Mouse (Mus musculus) erythroblast, embryonic 14.5 days (primary cell): ENCODE data around the gene Slc7a11. TPM values are rescaled to one million over a fixed set of nuclear protein-coding genes. Genes with fewer than 3 reads are reported as not detected.

ENCODE experiments used
- H3K27me3 ChIP-seq: 2 replicates; pipeline ENCODE4 v1.6.1; 2012; ENCODE audit warnings: inconsistent platforms; ENCODE audit not compliant: control insufficient read depth
- H3K36me3 ChIP-seq: 2 replicates; pipeline ENCODE4 v1.6.1; 2012; ENCODE audit warnings: mild to moderate bottlenecking, inconsistent platforms; ENCODE audit not compliant: control insufficient read depth
- H3K4me1 ChIP-seq: 2 replicates; pipeline ENCODE4 v1.6.1; 2012; ENCODE audit warnings: inconsistent platforms; ENCODE audit not compliant: control insufficient read depth
- H3K4me3 ChIP-seq: replicated peaks from 2 replicates; pipeline ENCODE3; 2012; ENCODE audit warnings: moderate library complexity, mild to moderate bottlenecking, inconsistent platforms
- H3K9me3 ChIP-seq: 2 replicates; pipeline ENCODE4 v1.6.1; 2012; ENCODE audit warnings: low read length, inconsistent platforms, mixed read lengths; ENCODE audit not compliant: control insufficient read depth
- GATA1 ChIP-seq: IDR thresholded peaks from 2 replicates; pipeline ENCODE4 v1.6.1; 2012; ENCODE audit warnings: low read length, inconsistent platforms, mixed read lengths
- TAL1 ChIP-seq: IDR thresholded peaks from 3 replicates; pipeline ENCODE4 v1.6.1; 2012; ENCODE audit warnings: low read length, inconsistent platforms, mixed read lengths
- polyA plus RNA-seq: library from polyadenylated mRNA; stranded (reverse); fragments of >175 nt; gene quantifications from 2 replicates; pipeline ENCODE4 v1.2.3, GENCODE M21; 2012

The Slc7a11 gene
- polyA plus RNA-seq, 1 experiment = not detected

DNA sequence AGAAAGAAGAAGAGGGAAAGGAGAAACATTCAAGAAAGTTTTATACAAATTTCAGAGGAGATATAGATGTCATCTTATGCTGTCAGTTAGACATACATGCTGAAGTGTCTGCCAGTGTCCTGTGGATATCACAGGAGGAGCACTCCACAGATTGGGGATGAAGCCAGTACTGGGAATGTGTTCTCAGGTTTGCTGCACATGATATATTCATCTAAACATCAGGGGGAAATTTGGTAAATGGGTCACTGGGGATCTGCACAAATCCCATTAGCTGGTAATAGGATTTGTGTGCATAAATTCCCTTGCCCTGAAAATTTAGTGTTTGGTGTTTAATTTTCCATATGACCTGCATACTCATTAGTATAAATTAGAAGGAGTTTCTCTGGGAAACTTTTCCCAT is 562.9 kb downstream of the Slc7a11 start:
- H3K27me3 ChIP-seq = no peaks in the 10 kb centered on the region
- no peaks in the 10 kb centered on the region for H3K36me3 ChIP-seq
- H3K4me1 ChIP-seq = no peaks in the 10 kb centered on the region
- no peaks in the 10 kb centered on the region for H3K9me3 ChIP-seq
- no peak overlapping the region for H3K4me3 ChIP-seq
- TF ChIP-seq GATA1 (no peak), TAL1 (no peak)

DNA sequence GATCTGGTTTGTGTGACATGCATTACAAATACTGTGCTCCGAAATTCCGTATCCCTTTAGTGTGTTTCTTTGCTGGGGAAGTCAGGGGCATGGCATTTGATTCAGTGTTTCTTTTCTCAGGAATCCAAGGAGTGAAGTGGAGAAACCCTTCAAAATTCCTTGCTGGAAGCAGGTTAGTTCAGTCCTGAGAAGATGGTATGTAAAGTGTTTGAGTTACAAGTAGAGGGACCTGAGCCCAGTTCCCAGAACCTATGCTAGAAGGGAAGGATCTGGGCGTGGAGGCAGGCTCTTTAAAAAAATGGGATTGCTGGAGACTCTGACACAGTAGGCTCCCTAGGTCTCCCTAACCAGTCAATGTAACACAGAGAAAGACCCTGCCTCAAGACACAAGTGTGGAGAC is 572.6 kb downstream of the Slc7a11 start:
- H3K9me3 ChIP-seq = no peaks in the 10 kb centered on the region; the same call in 1 of the 2 replicates
- H3K4me3 ChIP-seq = no peak overlapping the region
- H3K27me3 ChIP-seq = no peaks in the 10 kb centered on the region
- H3K36me3 ChIP-seq = no peaks in the 10 kb centered on the region
- no peak for TF ChIP-seq GATA1
- TF ChIP-seq TAL1 = no peak
- H3K4me1 ChIP-seq = no peaks in the 10 kb centered on the region

DNA sequence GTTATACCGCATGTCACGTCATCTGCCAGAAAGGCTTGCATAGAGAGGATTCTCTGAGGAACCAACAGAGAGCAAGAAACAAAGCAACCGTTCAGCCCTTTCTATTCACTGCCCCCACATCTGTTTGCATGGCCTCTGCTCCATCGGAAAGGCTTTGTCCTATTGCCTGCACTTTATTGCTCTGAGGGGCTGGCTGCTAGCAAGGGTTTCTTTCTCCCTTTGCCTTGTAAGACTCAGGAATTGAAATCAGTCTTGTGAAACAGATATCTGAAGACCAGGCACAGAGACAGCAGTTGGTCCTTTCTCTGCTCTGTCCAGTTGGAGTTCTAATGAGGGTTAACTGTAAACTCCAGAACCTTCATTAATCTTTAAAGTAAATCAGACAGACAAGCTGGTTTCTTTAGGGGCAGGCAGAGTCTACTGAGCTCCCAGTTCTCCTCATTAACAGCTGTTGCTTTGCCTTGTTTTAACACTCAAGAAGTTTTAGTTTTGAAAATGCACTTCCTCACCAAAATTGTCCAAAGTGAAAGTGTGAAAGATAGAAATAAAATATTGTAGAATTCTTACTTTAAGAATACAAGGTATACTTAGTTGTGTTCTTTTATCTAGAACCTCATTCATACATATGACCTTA is 575.3 kb downstream of the Slc7a11 start:
- no peak for TF ChIP-seq GATA1
- TF ChIP-seq TAL1 = no peak
- H3K4me3 ChIP-seq = no peak overlapping the region
- no peaks in the 10 kb centered on the region for H3K4me1 ChIP-seq
- H3K36me3 ChIP-seq = no peaks in the 10 kb centered on the region
- no peaks in the 10 kb centered on the region for H3K27me3 ChIP-seq
- no peaks in the 10 kb centered on the region; the same call in 1 of the 2 replicates for H3K9me3 ChIP-seq

DNA sequence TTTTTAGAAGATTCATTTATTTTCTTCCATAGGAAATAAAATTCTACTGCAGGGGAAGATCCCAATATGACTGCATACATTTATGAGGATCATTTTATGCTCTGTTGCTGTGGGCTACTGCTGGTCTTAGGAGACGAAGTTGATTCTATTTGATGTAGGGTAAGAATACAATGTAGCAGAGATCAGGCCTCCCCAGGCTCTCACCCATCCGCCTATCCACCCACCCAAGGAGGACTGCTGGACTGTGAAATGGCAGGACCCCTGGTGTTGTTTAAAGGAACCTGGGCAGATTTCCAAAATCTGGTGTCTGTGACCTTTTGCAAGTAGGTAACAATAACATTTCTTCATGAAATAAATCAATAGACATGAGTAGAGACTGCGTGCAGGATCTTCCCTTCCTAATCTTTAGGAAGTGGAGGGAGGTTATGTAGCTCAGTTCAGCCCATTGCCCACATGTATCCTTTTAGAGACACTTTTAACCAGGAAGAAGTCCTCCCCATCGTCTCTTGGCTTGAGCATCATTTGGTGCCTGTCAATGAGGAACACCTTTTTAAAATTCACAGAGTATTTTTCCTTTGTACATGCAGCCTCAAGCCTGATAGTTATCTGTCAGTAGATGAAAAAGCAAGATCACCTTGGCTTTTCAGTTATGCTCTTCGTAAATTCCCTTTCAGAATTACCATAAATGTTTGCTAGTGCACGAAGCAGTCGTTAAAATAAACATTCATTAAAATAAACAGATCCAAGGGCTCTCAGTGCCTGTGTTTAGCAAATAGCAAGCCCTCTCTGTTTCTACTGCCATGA is 576.1 kb downstream of the Slc7a11 start:
- no peaks in the 10 kb centered on the region; the same call in 1 of the 2 replicates for H3K9me3 ChIP-seq
- TF ChIP-seq GATA1 = no peak
- TF ChIP-seq TAL1 = no peak
- H3K4me1 ChIP-seq = no peaks in the 10 kb centered on the region
- H3K36me3 ChIP-seq = no peaks in the 10 kb centered on the region
- no peak overlapping the region for H3K4me3 ChIP-seq
- H3K27me3 ChIP-seq = no peaks in the 10 kb centered on the region

DNA sequence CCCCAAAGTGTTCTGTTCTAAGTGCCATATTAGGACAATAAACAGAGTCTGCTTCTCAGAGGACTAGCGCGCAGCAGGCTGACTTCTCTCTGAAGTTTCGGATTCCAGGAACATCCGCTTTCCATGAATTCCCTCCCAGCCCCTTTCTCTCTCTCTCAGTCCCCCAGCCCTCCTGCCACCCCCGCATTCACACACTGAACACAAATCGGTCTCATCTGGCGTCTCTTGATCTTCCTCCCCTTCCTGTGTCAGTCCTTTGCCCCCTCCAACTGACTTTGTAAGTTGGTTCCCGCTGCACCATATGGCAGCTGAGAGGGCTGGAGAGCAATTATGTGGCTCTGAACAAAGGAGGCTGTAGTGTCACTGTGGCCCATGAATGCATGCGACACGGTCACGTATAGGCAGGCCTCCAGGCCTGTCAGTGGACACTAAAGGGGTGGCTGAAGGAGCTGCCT is 577.3 kb downstream of the Slc7a11 start:
- H3K36me3 ChIP-seq = no peaks in the 10 kb centered on the region
- H3K4me3 ChIP-seq = no peak overlapping the region
- H3K27me3 ChIP-seq = no peaks in the 10 kb centered on the region
- no peak for TF ChIP-seq TAL1
- H3K9me3 ChIP-seq = no peaks in the 10 kb centered on the region; the same call in 1 of the 2 replicates
- H3K4me1 ChIP-seq = no peaks in the 10 kb centered on the region

DNA sequence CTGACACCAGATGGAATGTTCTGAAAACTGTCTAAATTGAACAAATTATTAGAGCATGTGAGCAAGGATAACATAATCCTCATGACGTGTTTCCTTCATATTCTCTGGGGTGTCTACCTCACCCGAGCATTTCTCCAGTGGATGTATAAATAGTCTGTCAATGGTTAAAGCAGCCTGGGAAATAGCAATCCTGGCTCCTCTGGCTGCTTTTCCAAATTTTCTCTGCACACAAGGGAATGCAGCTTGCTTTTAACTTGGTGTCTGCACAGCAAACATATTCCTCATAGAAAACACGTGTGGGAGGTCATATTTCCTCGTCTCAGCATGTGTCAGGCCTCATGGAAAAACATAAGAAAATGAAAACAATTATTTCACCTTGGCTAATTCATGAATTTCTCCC is 586.6 kb downstream of the Slc7a11 start:
- Histone ChIP-seq H3K27me3 (no peaks in the 10 kb centered on the region), H3K36me3 (no peaks in the 10 kb centered on the region), H3K4me1 (no peaks in the 10 kb centered on the region), H3K4me3 (no peak overlapping the region), H3K9me3 (no peaks in the 10 kb centered on the region)
- TF ChIP-seq GATA1 (no peak), TAL1 (no peak)

DNA sequence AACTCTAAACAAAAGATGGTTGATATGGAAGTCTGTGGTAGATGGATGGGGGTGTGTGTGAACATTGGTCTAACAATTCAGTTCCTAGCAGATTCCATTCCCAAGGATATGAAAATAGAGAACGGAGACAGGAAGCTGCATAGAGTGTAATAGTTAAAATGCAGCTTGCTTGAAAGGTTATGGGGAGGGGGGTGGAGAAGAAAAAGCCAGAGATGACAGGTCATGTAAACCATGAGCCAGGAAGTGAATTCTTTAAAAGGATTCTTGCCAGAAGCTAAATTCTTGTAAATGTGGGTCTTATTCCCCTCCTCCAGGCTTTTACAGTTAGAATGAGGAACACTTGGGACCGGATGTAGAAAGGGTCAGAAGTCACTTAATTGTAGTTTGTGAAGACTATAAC is 589.1 kb downstream of the Slc7a11 start:
- no peaks in the 10 kb centered on the region for H3K27me3 ChIP-seq
- no peaks in the 10 kb centered on the region for H3K4me1 ChIP-seq
- TF ChIP-seq GATA1 (no peak), TAL1 (no peak)
- no peaks in the 10 kb centered on the region for H3K9me3 ChIP-seq
- no peak overlapping the region for H3K4me3 ChIP-seq
- no peaks in the 10 kb centered on the region for H3K36me3 ChIP-seq

DNA sequence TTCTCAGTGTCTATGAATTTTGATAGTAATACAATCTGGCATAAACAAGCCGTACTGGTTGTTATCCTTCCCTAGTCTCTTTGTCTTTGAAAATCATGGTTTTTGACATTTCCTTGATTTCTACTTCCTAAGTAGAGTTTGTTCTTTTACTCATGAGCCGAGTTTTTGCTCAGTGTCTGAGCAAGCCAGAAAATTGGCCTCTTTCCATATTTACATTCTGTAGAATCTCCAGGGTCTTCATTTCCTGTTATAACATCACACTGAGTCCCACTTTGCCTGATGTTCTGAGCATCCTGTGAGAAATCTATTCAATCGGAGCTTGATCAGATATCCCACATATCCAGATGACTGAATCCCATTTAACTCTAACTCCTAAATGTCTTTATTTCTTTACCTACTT is 600.4 kb downstream of the Slc7a11 start:
- no peaks in the 10 kb centered on the region for H3K9me3 ChIP-seq
- H3K4me3 ChIP-seq = no peak overlapping the region
- TF ChIP-seq GATA1 (no peak), TAL1 (no peak)
- no peaks in the 10 kb centered on the region for H3K27me3 ChIP-seq
- H3K36me3 ChIP-seq = no peaks in the 10 kb centered on the region
- H3K4me1 ChIP-seq = no peaks in the 10 kb centered on the region
